Mouse (Mus musculus) forebrain, embryonic 14.5 days (tissue): ENCODE results near the gene Tulp4. TPM values are rescaled to one million over a fixed set of nuclear protein-coding genes. Genes with fewer than 3 reads are reported as not detected.

Source experiments
- ATAC-seq: fragments of 200-750 bp; cut with Nextera tagmentation; 2 replicates; pipeline ENCODE4 v1.8.0; 2017; ENCODE audit warnings: mild to moderate bottlenecking, moderate library complexity
- DNase-seq: peaks from one replicate; pipeline ENCODE4 v3.0.0-alpha.2; 2015; ENCODE audit warnings: low spot score
- H3K27ac ChIP-seq: fragments of 300-500 bp; sonication (generic); 2 replicates; pipeline ENCODE4 v1.5.1; 2014; ENCODE audit warnings: low read depth, mild to moderate bottlenecking, control low read depth, low read length, moderate library complexity
- H3K27me3 ChIP-seq: fragments of 300-500 bp; sonication (generic); replicated peaks from 2 replicates; pipeline ENCODE4 v1.6.1; 2014; ENCODE audit warnings: low read length, control low read depth, mixed read lengths; ENCODE audit not compliant: control insufficient read depth, insufficient read depth
- H3K36me3 ChIP-seq: fragments of 300-500 bp; sonication (generic); 2 replicates; pipeline ENCODE4 v1.6.1; 2014; ENCODE audit warnings: low read length, control low read depth; ENCODE audit not compliant: control insufficient read depth, insufficient read depth
- H3K4me1 ChIP-seq: fragments of 300-500 bp; sonication (generic); 2 replicates; pipeline ENCODE4 v1.6.1; 2014; ENCODE audit warnings: antibody characterized with exemption, low read length, control low read depth; ENCODE audit not compliant: control insufficient read depth, insufficient read depth
- H3K4me2 ChIP-seq: fragments of 300-500 bp; sonication (generic); 2 replicates; pipeline ENCODE4 v1.6.1; 2014; ENCODE audit warnings: mild to moderate bottlenecking, control low read depth, low read length
- H3K4me3 ChIP-seq: fragments of 300-500 bp; sonication (generic); 2 replicates; pipeline ENCODE4 v1.5.1; 2014; ENCODE audit warnings: low read depth, low read length, control low read depth
- H3K9ac ChIP-seq: fragments of 300-500 bp; sonication (generic); 2 replicates; pipeline ENCODE4 v1.6.1; 2014; ENCODE audit warnings: mild to moderate bottlenecking, low read length, control low read depth, moderate library complexity
- H3K9me3 ChIP-seq: fragments of 300-500 bp; sonication (generic); replicated peaks from 2 replicates; pipeline ENCODE4 v1.6.1; 2016; ENCODE audit warnings: low read length, control low read depth, mixed read lengths; ENCODE audit not compliant: control insufficient read depth
- WGBS: fragments of 180-500 bp; shearing (Covaris S2); extraction: QIAGEN DNeasy Blood & Tissue Kit; methylation state at CpG from one replicate; pipeline ENCODE4 v1.1.7; 2014; 5-methylcytosine and 5-hydroxymethylcytosine counted together
- polyA plus RNA-seq: library from polyadenylated mRNA; unstranded; fragments of >200 nt; fragmentation: Nextera tagmentation; extraction: Ambion mirVana; gene quantifications from 2 replicates; pipeline ENCODE4 v1.2.1, GENCODE M21; 2014

The Tulp4 gene
- polyA plus RNA-seq, 1 experiment from 2014 or later, result 133 TPM

- WGBS, result 97% methylated on average over 3 of the region's 3 CpGs
Measured at GRCm38 (mm10) chr17:6131083-6131482, 24.8 kb downstream of the Tulp4 start.

GRCm38 (mm10) chr17:6140875-6141274, 34.6 kb downstream of the Tulp4 start:
- whole genome bisulfite sequencing, result 82% methylated on average over 3 of the region's 3 CpGs
- Histone ChIP-seq H3K4me3 (no peak overlapping the region), H3K9ac (no peak overlapping the region), H3K27ac (no peak overlapping the region), H3K4me2 (no peak overlapping the region), H3K27me3 (no peaks in the 10 kb centered on the region), H3K9me3 (no peaks in the 10 kb centered on the region), H3K4me1 (no peaks in the 10 kb centered on the region), H3K36me3 (peaks cover 36% of the 10 kb centered on the region)
- ATAC-seq, result no peak
- no peak for DNase-seq

More at GRCm38 (mm10) chr17:6131083-6131482, 24.8 kb downstream of the Tulp4 start:
- H3K9me3 ChIP-seq, result no peaks in the 10 kb centered on the region
- no peak overlapping the region for H3K9ac ChIP-seq
- no peak overlapping the region for H3K4me3 ChIP-seq
- DNase-seq, result no peak
- no peak for ATAC-seq
- no peak overlapping the region for H3K4me2 ChIP-seq
- H3K27me3 ChIP-seq, result no peaks in the 10 kb centered on the region
- peaks cover 24% of the 10 kb centered on the region; the same call in 1 of the 2 replicates for H3K36me3 ChIP-seq
- no peaks in the 10 kb centered on the region for H3K4me1 ChIP-seq
- H3K27ac ChIP-seq, result no peak overlapping the region

GRCm38 (mm10) chr17:6141344-6141743, 35.1 kb downstream of the Tulp4 start:
- Histone ChIP-seq H3K9me3 (no peaks in the 10 kb centered on the region), H3K36me3 (peaks cover 38% of the 10 kb centered on the region), H3K9ac (no peak overlapping the region), H3K4me2 (no peak overlapping the region), H3K4me3 (no peak overlapping the region), H3K4me1 (no peaks in the 10 kb centered on the region), H3K27ac (no peak overlapping the region), H3K27me3 (no peaks in the 10 kb centered on the region)
- WGBS, result 91% methylated on average over 2 of the region's 2 CpGs
- DNase-seq (no peak), ATAC-seq (no peak)

GRCm38 (mm10) chr17:6145244-6145643, 39.0 kb downstream of the Tulp4 start:
- Histone ChIP-seq H3K9ac (no peak overlapping the region), H3K4me2 (no peak overlapping the region), H3K27ac (no peak overlapping the region), H3K9me3 (no peaks in the 10 kb centered on the region), H3K36me3 (peaks cover 21% of the 10 kb centered on the region), H3K4me1 (no peaks in the 10 kb centered on the region), H3K27me3 (no peaks in the 10 kb centered on the region), H3K4me3 (no peak overlapping the region)
- 98% methylated on average over 2 of the region's 2 CpGs for WGBS
- DNase-seq (no peak), ATAC-seq (no peak)

GRCm38 (mm10) chr17:6152941-6153340, 46.7 kb downstream of the Tulp4 start:
- Histone ChIP-seq H3K36me3 (no peaks in the 10 kb centered on the region), H3K9ac (no peak overlapping the region), H3K9me3 (no peaks in the 10 kb centered on the region), H3K4me1 (no peaks in the 10 kb centered on the region), H3K27me3 (no peaks in the 10 kb centered on the region), H3K4me3 (no peak overlapping the region), H3K27ac (no peak overlapping the region), H3K4me2 (no peak overlapping the region)
- ATAC-seq (no peak), DNase-seq (no peak)
- 94% methylated on average over 4 of the region's 4 CpGs for WGBS

- DNase-seq, result no peak
- 92% methylated on average over 4 of the region's 4 CpGs for WGBS
- H3K4me2 ChIP-seq, result no peak overlapping the region
- no peak for ATAC-seq
- no peak overlapping the region for H3K4me3 ChIP-seq
- no peaks in the 10 kb centered on the region for H3K27me3 ChIP-seq
- H3K9me3 ChIP-seq, result no peaks in the 10 kb centered on the region
- no peak overlapping the region for H3K27ac ChIP-seq
- no peaks in the 10 kb centered on the region for H3K36me3 ChIP-seq
- H3K4me1 ChIP-seq, result no peaks in the 10 kb centered on the region
- no peak overlapping the region for H3K9ac ChIP-seq
Measured at GRCm38 (mm10) chr17:6153581-6153980, 47.3 kb downstream of the Tulp4 start.

- Histone ChIP-seq H3K9ac (no peak overlapping the region), H3K9me3 (no peaks in the 10 kb centered on the region), H3K36me3 (no peaks in the 10 kb centered on the region), H3K4me2 (no peak overlapping the region), H3K4me1 (no peaks in the 10 kb centered on the region), H3K4me3 (no peak overlapping the region), H3K27ac (no peak overlapping the region), H3K27me3 (no peaks in the 10 kb centered on the region)
- DNase-seq (no peak), ATAC-seq (no peak)
- 84% methylated on average over 4 of the region's 4 CpGs for WGBS
Measured at GRCm38 (mm10) chr17:6154366-6154765, 48.1 kb downstream of the Tulp4 start.

GRCm38 (mm10) chr17:6160495-6160894, 54.3 kb downstream of the Tulp4 start:
- H3K9ac ChIP-seq, result no peak overlapping the region
- no peaks in the 10 kb centered on the region for H3K36me3 ChIP-seq
- ATAC-seq (no peak), DNase-seq (no peak)
- no peaks in the 10 kb centered on the region for H3K4me1 ChIP-seq
- H3K4me3 ChIP-seq, result no peak overlapping the region
- WGBS, result 97% methylated on average over 6 of the region's 6 CpGs
- H3K27ac ChIP-seq, result no peak overlapping the region
- no peak overlapping the region for H3K4me2 ChIP-seq
- H3K9me3 ChIP-seq, result no peaks in the 10 kb centered on the region
- no peaks in the 10 kb centered on the region for H3K27me3 ChIP-seq

GRCm38 (mm10) chr17:6161916-6162315, 55.7 kb downstream of the Tulp4 start:
- Histone ChIP-seq H3K27me3 (no peaks in the 10 kb centered on the region), H3K4me1 (no peaks in the 10 kb centered on the region), H3K36me3 (no peaks in the 10 kb centered on the region), H3K9me3 (no peaks in the 10 kb centered on the region), H3K4me2 (no peak overlapping the region), H3K4me3 (no peak overlapping the region), H3K9ac (no peak overlapping the region), H3K27ac (no peak overlapping the region)
- 84% methylated on average over 9 of the region's 9 CpGs for WGBS
- DNase-seq (no peak), ATAC-seq (no peak)
